Mouse (Mus musculus) heart, adult 2 months (tissue): ENCODE data around the gene Wdr20. TPM values are rescaled to one million over a fixed set of nuclear protein-coding genes. Genes with fewer than 3 reads are reported as not detected.

Source experiments
- DNase-seq, 2 experiments: peaks; one replicate each; pipeline ENCODE4 v3.0.0; 2021
- H3K27ac ChIP-seq: fragments of 200-600 bp; 2 replicates; pipeline ENCODE4 v1.8.1; 2022
- H3K27me3 ChIP-seq: fragments of 200-500 bp; 2 replicates; pipeline ENCODE4 v1.6.1; 2012; ENCODE audit warnings: mild to moderate bottlenecking, low read length, inconsistent platforms, mixed read lengths; ENCODE audit not compliant: control insufficient read depth, insufficient read depth
- H3K36me3 ChIP-seq: fragments of 200-500 bp; 2 replicates; pipeline ENCODE4 v1.6.1; 2012; ENCODE audit warnings: low read length, inconsistent platforms; ENCODE audit not compliant: control insufficient read depth, insufficient read depth
- H3K4me1 ChIP-seq: fragments of 200-500 bp; 2 replicates; pipeline ENCODE4 v1.6.1; 2011; ENCODE audit warnings: low read length; ENCODE audit not compliant: control insufficient read depth, insufficient read depth
- H3K4me3 ChIP-seq: fragments of 200-600 bp; 2 replicates; pipeline ENCODE4 v1.8.1; 2022
- H3K79me2 ChIP-seq: fragments of 200-500 bp; replicated peaks from 2 replicates; pipeline ENCODE4 v1.6.1; 2012; ENCODE audit warnings: mild to moderate bottlenecking, inconsistent platforms, low read length, moderate library complexity, mixed read lengths; ENCODE audit not compliant: control insufficient read depth, insufficient read depth
- H3K9ac ChIP-seq: fragments of 200-500 bp; 2 replicates; pipeline ENCODE4 v1.6.1; 2012; ENCODE audit warnings: low read depth, mild to moderate bottlenecking, control low read depth, inconsistent platforms, low read length, mixed read lengths
- CTCF ChIP-seq: fragments of 200-600 bp; IDR thresholded peaks from 2 replicates; pipeline ENCODE4 v1.8.1; 2022; ENCODE audit warnings: antibody characterized with exemption, mild to moderate bottlenecking, moderate library complexity
- EP300 ChIP-seq: fragments of 200-500 bp; IDR thresholded peaks from 2 replicates; pipeline ENCODE4 v1.6.1; 2011; ENCODE audit warnings: low read depth, low read length, control low read depth; ENCODE audit not compliant: insufficient read depth
- POLR2A ChIP-seq: fragments of 200-500 bp; IDR thresholded peaks from 2 replicates; pipeline ENCODE4 v1.6.1; 2011; ENCODE audit warnings: mild to moderate bottlenecking, low read depth, low read length, control low read depth; ENCODE audit not compliant: insufficient read depth
- WGBS: fragments of 180-500 bp; shearing (Covaris S2); methylation state at CpG from one replicate; pipeline ENCODE4 v1.1.7; 2018; 5-methylcytosine and 5-hydroxymethylcytosine counted together
- intact Hi-C: fragments of 180-260 bp; cut with DNase I; formaldehyde crosslinking; loops from one replicate; pipeline ENCODE4 v1.15.1; 2025
- polyA plus RNA-seq: library from polyadenylated mRNA; depleted of rRNA; stranded (reverse); fragments of >200 nt; gene quantifications from 2 replicates; pipeline ENCODE4 v1.2.3, GENCODE M21; 2012
- total RNA-seq, 2 experiments: library from RNA; stranded (reverse); gene quantifications; 2 replicates each; pipeline ENCODE4 v1.2.3; 2021

The Wdr20 gene
- total and polyA plus RNA-seq, 3 experiments: 14.5 to 30.9 (median 28.6) TPM

GRCm38 (mm10) chr12:110777853-110778252 lies 40.1 kb downstream of the Wdr20 start:
- H3K27ac ChIP-seq: no peak overlapping the region
- H3K4me3 ChIP-seq: no peak overlapping the region
- no peaks in the 10 kb centered on the region for H3K36me3 ChIP-seq
- DNase-seq: no peak
- H3K4me1 ChIP-seq: peaks cover 4% of the 10 kb centered on the region
- H3K9ac ChIP-seq: no peak overlapping the region
- no peak for TF ChIP-seq CTCF
- TF ChIP-seq EP300: no peak
- intact Hi-C loops: no loop called here
- 85% methylated on average over 5 of the region's 5 CpGs for WGBS
- H3K27me3 ChIP-seq: no peaks in the 10 kb centered on the region
- H3K79me2 ChIP-seq: peaks cover 3% of the 10 kb centered on the region

- Histone ChIP-seq H3K27ac (no peak overlapping the region), H3K9ac (no peak overlapping the region), H3K36me3 (no peaks in the 10 kb centered on the region), H3K79me2 (peaks cover 3% of the 10 kb centered on the region), H3K27me3 (no peaks in the 10 kb centered on the region), H3K4me1 (peaks cover 4% of the 10 kb centered on the region), H3K4me3 (no peak overlapping the region)
- TF ChIP-seq CTCF: no peak
- no peak for TF ChIP-seq EP300
- TF ChIP-seq POLR2A: no peak
- no peak for DNase-seq
- 79% methylated on average over 7 of the region's 7 CpGs for WGBS
- intact Hi-C loops: no loop called here
These were observed 41.6 kb downstream of the Wdr20 start for GRCm38 (mm10) chr12:110779296-110779695.

- Histone ChIP-seq H3K4me3 (no peak overlapping the region), H3K4me1 (no peaks in the 10 kb centered on the region; the same call in 1 of the 2 replicates), H3K9ac (no peak overlapping the region), H3K79me2 (peaks cover 3% of the 10 kb centered on the region), H3K27ac (no peak overlapping the region), H3K36me3 (no peaks in the 10 kb centered on the region), H3K27me3 (no peaks in the 10 kb centered on the region)
- TF ChIP-seq EP300 (no peak), CTCF (no peak), POLR2A (no peak)
- 82% methylated on average over 8 of the region's 8 CpGs for WGBS
- no peak for DNase-seq
- intact Hi-C loops: no loop called here
These were observed 43.4 kb downstream of the Wdr20 start for GRCm38 (mm10) chr12:110781181-110781580.

DNA sequence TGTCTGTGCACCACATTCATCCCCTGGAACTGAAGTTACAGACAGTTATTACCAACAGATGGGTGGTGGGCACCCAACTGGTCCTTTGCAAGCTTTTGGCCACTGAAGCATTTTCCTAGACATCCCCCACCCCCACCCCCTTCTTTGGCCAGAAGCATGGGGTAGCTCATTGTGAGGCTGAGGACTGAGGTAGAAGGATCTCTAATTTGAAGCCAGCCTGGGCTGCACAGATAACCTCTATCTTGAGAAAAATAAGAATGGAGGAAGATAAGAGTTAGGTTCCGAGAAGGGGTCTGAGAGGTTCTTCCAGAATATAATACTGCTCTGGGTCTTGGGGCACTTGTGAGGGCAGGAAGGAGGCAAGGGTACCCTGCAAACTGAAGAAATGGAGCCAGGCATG lies 44.5 kb downstream of the Wdr20 start:
- intact Hi-C loops: no loop called here
- WGBS: 79% methylated on average over 1 of the region's 1 CpGs

DNA sequence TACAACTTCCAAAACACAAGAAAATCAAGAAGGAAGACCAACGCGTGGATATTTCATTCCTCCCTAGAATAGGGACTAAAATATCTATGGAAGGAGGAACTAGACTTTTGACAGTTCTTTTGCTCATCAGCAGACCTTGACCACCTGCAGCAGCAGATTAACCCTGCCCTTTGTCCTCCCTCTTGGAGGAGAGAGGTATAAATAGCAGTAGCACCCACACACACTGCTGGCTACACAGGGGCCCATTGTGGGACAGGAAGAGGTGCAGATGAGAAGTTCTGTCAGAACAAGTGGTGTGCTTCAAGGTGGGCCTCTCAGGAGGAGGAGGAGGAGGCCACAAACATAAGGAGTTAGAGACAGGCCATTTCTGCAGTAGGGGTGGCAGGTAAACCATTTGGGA lies 46.5 kb downstream of the Wdr20 start:
- H3K9ac ChIP-seq: no peak overlapping the region

More for the DNA sequence above, 44.5 kb downstream of the Wdr20 start:
- H3K27me3 ChIP-seq: no peaks in the 10 kb centered on the region
- DNase-seq: no peak
- no peak for TF ChIP-seq POLR2A
- no peak for TF ChIP-seq EP300
- no peak for TF ChIP-seq CTCF
- peaks cover 3% of the 10 kb centered on the region for H3K79me2 ChIP-seq
- H3K9ac ChIP-seq: no peak overlapping the region
- H3K27ac ChIP-seq: no peak overlapping the region
- no peaks in the 10 kb centered on the region; the same call in 1 of the 2 replicates for H3K4me1 ChIP-seq
- H3K36me3 ChIP-seq: no peaks in the 10 kb centered on the region
- H3K4me3 ChIP-seq: no peak overlapping the region

DNA sequence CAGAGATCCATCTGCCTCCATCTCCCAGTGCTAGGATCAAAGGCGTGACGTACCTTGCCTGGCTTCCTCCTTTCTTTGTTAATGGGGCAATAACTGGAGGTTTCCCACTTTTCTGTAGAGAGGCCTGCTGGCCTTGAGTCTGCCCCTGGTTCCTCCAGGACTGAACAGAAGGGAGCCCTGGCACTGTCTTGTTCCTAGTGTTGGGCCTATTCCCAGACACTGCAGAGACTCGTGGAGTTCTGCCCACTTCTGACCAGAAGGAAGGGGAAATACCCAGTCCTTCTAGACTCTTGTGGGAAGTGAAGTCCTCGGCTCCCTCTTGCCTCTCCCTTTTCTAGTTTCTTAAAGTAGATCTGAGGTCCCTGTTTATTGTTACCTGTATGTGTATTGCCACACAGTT lies 48.5 kb downstream of the Wdr20 start:
- Histone ChIP-seq H3K36me3 (no peaks in the 10 kb centered on the region), H3K9ac (no peak overlapping the region), H3K4me1 (no peaks in the 10 kb centered on the region), H3K79me2 (peaks cover 6% of the 10 kb centered on the region), H3K27me3 (no peaks in the 10 kb centered on the region), H3K4me3 (no peak overlapping the region), H3K27ac (no peak overlapping the region)
- intact Hi-C loops: no loop called here
- 60% methylated on average over 4 of the region's 4 CpGs for WGBS
- TF ChIP-seq CTCF: no peak
- TF ChIP-seq POLR2A: no peak
- TF ChIP-seq EP300: no peak
- no peak for DNase-seq

More for the DNA sequence above, 46.5 kb downstream of the Wdr20 start:
- Histone ChIP-seq H3K4me1 (no peaks in the 10 kb centered on the region), H3K36me3 (no peaks in the 10 kb centered on the region), H3K27ac (no peak overlapping the region), H3K27me3 (no peaks in the 10 kb centered on the region), H3K79me2 (peaks cover 4% of the 10 kb centered on the region), H3K4me3 (no peak overlapping the region)
- DNase-seq: no peak
- WGBS: 86% methylated on average over 2 of the region's 2 CpGs
- intact Hi-C loops: no loop called here
- TF ChIP-seq POLR2A (no peak), CTCF (no peak), EP300 (no peak)
